25 mouse cellular contexts compared by ENCODE assay signal in genomic region chr2:79695190-79695589, GRCm38 (mm10). TPM values are rescaled to one million over a fixed set of nuclear protein-coding genes. Genes with fewer than 3 reads are reported as not detected.
"Had no signal": no experiment of that assay in that cellular context is flagged by ENCODE, and none has a peak within 500 bp of the region (broad histone marks: within the 10 kb centered on the region; RNA-seq: fewer than 3 reads in every experiment).

No protein-coding gene starts in this region.

- H3K27ac ChIP-seq: limb, embryonic 10.5 days; limb, embryonic 13.5 days; liver, embryonic 12.5 days; liver, embryonic 15.5 days; lung, embryonic 15.5 days; midbrain, embryonic 12.5 days; stomach, embryonic 15.5 days had no signal

- H3K4me3 ChIP-seq: limb, embryonic 10.5 days; limb, embryonic 13.5 days; liver, embryonic 12.5 days; liver, embryonic 15.5 days; lung, embryonic 15.5 days; midbrain, embryonic 12.5 days; myocyte; stomach, embryonic 15.5 days had no signal

- H3K27me3 ChIP-seq: limb, embryonic 13.5 days; liver, embryonic 12.5 days; liver, embryonic 15.5 days; lung, embryonic 15.5 days; midbrain, embryonic 12.5 days; stomach, embryonic 15.5 days had no signal

- H3K36me3 ChIP-seq: limb, embryonic 10.5 days; limb, embryonic 13.5 days; liver, embryonic 12.5 days; liver, embryonic 15.5 days; lung, embryonic 15.5 days; midbrain, embryonic 12.5 days; stomach, embryonic 15.5 days had no signal

- ATAC-seq: inflammation-experienced regulatory T-cells, adult 6 months; liver, embryonic 12.5 days; midbrain, embryonic 16.5 days had no signal

- H3K9ac ChIP-seq: limb, embryonic 13.5 days; liver, embryonic 12.5 days; liver, embryonic 15.5 days; lung, embryonic 15.5 days; midbrain, embryonic 12.5 days; stomach, embryonic 15.5 days had no signal

- H3K9me3 ChIP-seq: limb, embryonic 10.5 days; limb, embryonic 13.5 days; liver, embryonic 12.5 days; liver, embryonic 15.5 days; lung, embryonic 15.5 days; midbrain, embryonic 12.5 days; stomach, embryonic 15.5 days had no signal

- DNase-seq: kidney, adult 18-20 months; kidney, postnatal 10 days; kidney, postnatal 36 days; layer of hippocampus, adult 9-11 months; lung, postnatal 10 days; right cerebral cortex, adult 18-20 months; right cerebral cortex, postnatal 14 days; right cerebral cortex, postnatal 4 days; spleen, adult 18-20 months; thymus, postnatal 25 days had no signal

- H3K4me1 ChIP-seq: limb, embryonic 10.5 days; liver, embryonic 12.5 days; liver, embryonic 15.5 days; lung, embryonic 15.5 days; midbrain, embryonic 12.5 days had no signal

- H3K4me2 ChIP-seq: limb, embryonic 13.5 days; liver, embryonic 12.5 days; liver, embryonic 15.5 days; lung, embryonic 15.5 days; midbrain, embryonic 12.5 days; stomach, embryonic 15.5 days had no signal

RNA-seq across cellular contexts. Expression of gene Ppp1r1c, which starts 12.4 kb away (rescaled TPM):
- total RNA-seq: left cerebral cortex, postnatal 25 days; megakaryocyte, adult 5-6 weeks; monocyte, adult 5-6 weeks had no signal
- polyA plus RNA-seq: kidney, embryonic 14.5 days; limb, embryonic 10.5 days; liver, embryonic 12.5 days; liver, embryonic 15.5 days; myocyte; stomach, embryonic 15.5 days; thymus, postnatal 0 days had no signal
